Mouse (Mus musculus): ENCODE data around the gene Bmp2k. TPM values are rescaled to one million over a fixed set of nuclear protein-coding genes. Genes with fewer than 3 reads are reported as not detected.

The Bmp2k gene
- polyA plus RNA-seq, 1 experiment from 2014 or later: 9.2 TPM

- peaks cover 21% of the 10 kb centered on the region for H3K36me3 ChIP-seq (replicated peaks)
- H3K9ac ChIP-seq: no peak overlapping the region
- H3K27me3 ChIP-seq (replicated peaks): no peaks in the 10 kb centered on the region
- ATAC-seq (replicated peaks): peak; percentile 68; the same call in 1 of the 2 replicates
- H3K27ac ChIP-seq: no peak overlapping the region
- H3K4me3 ChIP-seq: no peak overlapping the region
- 67% methylated on average over 9 of the region's 9 CpGs for WGBS
- H3K4me1 ChIP-seq: no peaks in the 10 kb centered on the region
- H3K4me2 ChIP-seq: no peak overlapping the region
- H3K9me3 ChIP-seq: no peaks in the 10 kb centered on the region
Measured at GRCm38 (mm10) chr5:97097631-97098041, 100.1 kb downstream of the Bmp2k start.

GRCm38 (mm10) chr5:97099954-97100353 lies 102.5 kb downstream of the Bmp2k start:
- WGBS: 97% methylated on average over 8 of the region's 8 CpGs
- no peak overlapping the region for H3K4me3 ChIP-seq
- no peak overlapping the region for H3K4me2 ChIP-seq
- no peaks in the 10 kb centered on the region for H3K9me3 ChIP-seq
- H3K27me3 ChIP-seq (replicated peaks): no peaks in the 10 kb centered on the region
- H3K27ac ChIP-seq: no peak overlapping the region
- no peak for ATAC-seq (replicated peaks)
- peaks cover 20% of the 10 kb centered on the region for H3K36me3 ChIP-seq (replicated peaks)
- no peak overlapping the region for H3K9ac ChIP-seq
- H3K4me1 ChIP-seq: no peaks in the 10 kb centered on the region

GRCm38 (mm10) chr5:97108333-97108732 lies 110.8 kb downstream of the Bmp2k start:
- H3K4me3 ChIP-seq: no peak overlapping the region
- no peak overlapping the region for H3K4me2 ChIP-seq
- WGBS: 88% methylated on average over 5 of the region's 5 CpGs
- no peak for ATAC-seq (replicated peaks)
- no peaks in the 10 kb centered on the region for H3K9me3 ChIP-seq
- peaks cover 9% of the 10 kb centered on the region; the same call in 1 of the 2 replicates for H3K36me3 ChIP-seq (replicated peaks)
- H3K27me3 ChIP-seq (replicated peaks): no peaks in the 10 kb centered on the region
- H3K27ac ChIP-seq: no peak overlapping the region
- H3K4me1 ChIP-seq: peaks cover 27% of the 10 kb centered on the region
- H3K9ac ChIP-seq: no peak overlapping the region

GRCm38 (mm10) chr5:97110133-97110532 lies 112.6 kb downstream of the Bmp2k start:
- H3K27ac ChIP-seq: no peak overlapping the region
- H3K4me1 ChIP-seq: peaks cover 27% of the 10 kb centered on the region
- peak overlapping the region; percentile 85 for H3K9ac ChIP-seq
- peaks cover 8% of the 10 kb centered on the region; the same call in 1 of the 2 replicates for H3K36me3 ChIP-seq (replicated peaks)
- peak overlapping the region; percentile 69 for H3K4me2 ChIP-seq
- H3K27me3 ChIP-seq (replicated peaks): no peaks in the 10 kb centered on the region
- no peak for ATAC-seq (replicated peaks)
- no peaks in the 10 kb centered on the region for H3K9me3 ChIP-seq
- H3K4me3 ChIP-seq: peak overlapping the region; percentile 77
- 26% methylated on average over 2 of the region's 2 CpGs for WGBS

- 9% methylated on average over 5 of the region's 5 CpGs for WGBS
- peak overlapping the region; percentile 77 for H3K4me3 ChIP-seq
- peak; percentile 1; the same call in 1 of the 2 replicates for ATAC-seq (replicated peaks)
- no peaks in the 10 kb centered on the region for H3K9me3 ChIP-seq
- H3K4me2 ChIP-seq: peak overlapping the region; percentile 69
- H3K4me1 ChIP-seq: peaks cover 27% of the 10 kb centered on the region
- peaks cover 6% of the 10 kb centered on the region; the same call in 1 of the 2 replicates for H3K36me3 ChIP-seq (replicated peaks)
- no peaks in the 10 kb centered on the region for H3K27me3 ChIP-seq (replicated peaks)
- peak overlapping the region; percentile 80 for H3K27ac ChIP-seq
- peak overlapping the region; percentile 85 for H3K9ac ChIP-seq
Measured at GRCm38 (mm10) chr5:97110697-97111096, 113.2 kb downstream of the Bmp2k start.

- Histone ChIP-seq H3K36me3 (replicated peaks) (peaks cover 3% of the 10 kb centered on the region; the same call in 1 of the 2 replicates), H3K4me2 (peak within 1 kb of the TSS; percentile 69), H3K9me3 (no peaks in the 10 kb centered on the region), H3K27ac (peak within 1 kb of the TSS; percentile 80), H3K4me3 (peak within 1 kb of the TSS; percentile 77), H3K9ac (peak within 1 kb of the TSS; percentile 85), H3K27me3 (replicated peaks) (no peaks in the 10 kb centered on the region), H3K4me1 (peaks cover 27% of the 10 kb centered on the region)
- peak; percentile 98 for ATAC-seq (replicated peaks)
- WGBS: under 1% methylated on average over 60 of the region's 62 CpGs
Measured at GRCm38 (mm10) chr5:97111207-97111910, 113.9 kb downstream of the Bmp2k start, which contains the start of gene Paqr3. Gene Paqr3 (minus strand): TSS chr5:97111596.

GRCm38 (mm10) chr5:97124977-97125376 lies 127.5 kb downstream of the Bmp2k start:
- Histone ChIP-seq H3K4me3 (no peak overlapping the region), H3K9ac (no peak overlapping the region), H3K9me3 (no peaks in the 10 kb centered on the region), H3K4me1 (no peaks in the 10 kb centered on the region), H3K4me2 (no peak overlapping the region), H3K27me3 (replicated peaks) (0 out of 2 replicates have a peak, but pooled peaks cover 7% of the 10 kb centered on the region), H3K36me3 (replicated peaks) (no peaks in the 10 kb centered on the region), H3K27ac (no peak overlapping the region)
- WGBS: 87% methylated on average over 12 of the region's 12 CpGs
- ATAC-seq (replicated peaks): no peak

- Histone ChIP-seq H3K36me3 (replicated peaks) (no peaks in the 10 kb centered on the region), H3K4me2 (no peak overlapping the region), H3K4me3 (no peak overlapping the region), H3K27ac (no peak overlapping the region), H3K4me1 (no peaks in the 10 kb centered on the region), H3K9ac (no peak overlapping the region), H3K27me3 (replicated peaks) (0 out of 2 replicates have a peak, but pooled peaks cover 7% of the 10 kb centered on the region), H3K9me3 (no peaks in the 10 kb centered on the region)
- ATAC-seq (replicated peaks): peak; percentile 24; the same call in 1 of the 2 replicates
- WGBS: 71% methylated on average over 10 of the region's 10 CpGs
Measured at GRCm38 (mm10) chr5:97125459-97125970, 128.0 kb downstream of the Bmp2k start.

GRCm38 (mm10) chr5:97126005-97126404 lies 128.5 kb downstream of the Bmp2k start:
- no peaks in the 10 kb centered on the region for H3K4me1 ChIP-seq
- 16% methylated on average over 4 of the region's 4 CpGs for WGBS
- H3K4me2 ChIP-seq: no peak overlapping the region
- H3K27me3 ChIP-seq (replicated peaks): 0 out of 2 replicates have a peak, but pooled peaks cover 7% of the 10 kb centered on the region
- H3K36me3 ChIP-seq (replicated peaks): no peaks in the 10 kb centered on the region
- no peaks in the 10 kb centered on the region for H3K9me3 ChIP-seq
- no peak overlapping the region for H3K9ac ChIP-seq
- peak; percentile 78 for ATAC-seq (replicated peaks)
- H3K27ac ChIP-seq: no peak overlapping the region
- H3K4me3 ChIP-seq: no peak overlapping the region

GRCm38 (mm10) chr5:97127284-97127683 lies 129.8 kb downstream of the Bmp2k start:
- 0 out of 2 replicates have a peak, but pooled peaks cover 7% of the 10 kb centered on the region for H3K27me3 ChIP-seq (replicated peaks)
- H3K36me3 ChIP-seq (replicated peaks): no peaks in the 10 kb centered on the region
- no peaks in the 10 kb centered on the region for H3K4me1 ChIP-seq
- 82% methylated on average over 6 of the region's 6 CpGs for WGBS
- no peak for ATAC-seq (replicated peaks)
- no peak overlapping the region for H3K4me3 ChIP-seq
- no peak overlapping the region for H3K9ac ChIP-seq
- H3K27ac ChIP-seq: no peak overlapping the region
- H3K4me2 ChIP-seq: no peak overlapping the region
- H3K9me3 ChIP-seq: no peaks in the 10 kb centered on the region

- no peaks in the 10 kb centered on the region for H3K9me3 ChIP-seq
- H3K27me3 ChIP-seq (replicated peaks): 0 out of 2 replicates have a peak, but pooled peaks cover 7% of the 10 kb centered on the region
- H3K4me3 ChIP-seq: no peak overlapping the region
- 48% methylated on average over 21 of the region's 21 CpGs for WGBS
- no peak overlapping the region for H3K9ac ChIP-seq
- H3K4me1 ChIP-seq: no peaks in the 10 kb centered on the region
- H3K27ac ChIP-seq: no peak overlapping the region
- H3K4me2 ChIP-seq: no peak overlapping the region
- ATAC-seq (replicated peaks): peak; percentile 83
- H3K36me3 ChIP-seq (replicated peaks): no peaks in the 10 kb centered on the region
Measured at GRCm38 (mm10) chr5:97128242-97129226, 131.0 kb downstream of the Bmp2k start.

- no peaks in the 10 kb centered on the region for H3K9me3 ChIP-seq
- 0 out of 2 replicates have a peak, but pooled peaks cover 7% of the 10 kb centered on the region for H3K27me3 ChIP-seq (replicated peaks)
- no peaks in the 10 kb centered on the region for H3K4me1 ChIP-seq
- no peak for ATAC-seq (replicated peaks)
- H3K27ac ChIP-seq: no peak overlapping the region
- H3K36me3 ChIP-seq (replicated peaks): no peaks in the 10 kb centered on the region
- H3K4me2 ChIP-seq: no peak overlapping the region
- no peak overlapping the region for H3K4me3 ChIP-seq
- no peak overlapping the region for H3K9ac ChIP-seq
- WGBS: 86% methylated on average over 2 of the region's 2 CpGs
Measured at GRCm38 (mm10) chr5:97129589-97129988, 132.1 kb downstream of the Bmp2k start.
